Mouse (Mus musculus) heart, postnatal 0 days (tissue): ENCODE results near the gene Hao2.

ENCODE experiments used
- CTCF ChIP-seq: IDR thresholded peaks from 2 replicates; pipeline ENCODE4 v1.5.1; 2016; ENCODE audit warnings: antibody characterized with exemption, control low read depth, low read depth
- EP300 ChIP-seq: IDR thresholded peaks from 2 replicates; pipeline ENCODE4 v1.6.1; 2016; ENCODE audit warnings: antibody characterized with exemption, low read depth

DNA sequence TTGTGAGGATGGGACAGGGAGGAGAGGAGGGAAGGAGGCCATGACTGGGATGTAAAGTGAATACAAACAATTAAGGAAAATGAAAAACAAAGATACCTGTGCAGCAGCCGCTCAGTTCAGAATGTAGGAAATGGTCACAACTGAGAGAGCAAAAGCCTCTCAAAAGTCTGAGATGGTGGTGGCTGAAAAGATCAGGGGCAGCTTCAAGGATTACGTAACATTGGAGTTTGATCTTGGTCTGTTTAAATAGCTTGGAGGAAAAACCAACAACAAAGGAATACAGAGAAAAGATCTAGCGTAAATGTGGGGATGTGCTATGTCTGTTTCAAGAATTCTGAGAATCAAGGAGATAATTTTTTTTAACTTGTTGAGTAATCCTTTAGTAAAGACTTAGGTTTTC is 33.5 kb downstream of the Hao2 start, which contains the start of gene Hsd3b1:
- TF ChIP-seq CTCF: no peak
- TF ChIP-seq EP300: no peak
